Mouse (Mus musculus) left cerebral cortex, postnatal 36 days (tissue): Measurements from ENCODE around the gene Kat6b. TPM values are rescaled to one million over a fixed set of nuclear protein-coding genes. Genes with fewer than 3 reads are reported as not detected.
"Not testable (repeated sequence)": the region's sequence is repeated elsewhere in the genome, so short reads cannot be mapped to it uniquely, and the experiment has no call there.

ENCODE experiments used
- DNase-seq, 2 experiments: peaks; one replicate each; pipeline ENCODE4 v3.0.0; 2021 to 2022; ENCODE audit warnings: low spot score in 2 of 2, mixed read lengths in 1 of 2
- intact Hi-C: fragments of 180-260 bp; cut with DNase I; formaldehyde crosslinking; loops from one replicate; pipeline ENCODE4 v1.15.1; 2025
- total RNA-seq, 2 experiments: library from RNA; stranded (reverse); gene quantifications; 2 replicates each; pipeline ENCODE4 v1.2.3; 2021

The Kat6b gene
- total RNA-seq, 2 experiments from 2014 or later, result 107 to 111 TPM

GRCm38 (mm10) chr14:21519307-21519706, 38.1 kb downstream of the Kat6b start:
- intact Hi-C loops, result no loop called here
- no peak for DNase-seq

- intact Hi-C loops, result loop anchor here (5.0 kb wide), 1 partner anchor 92 kb away; no protein-coding TSS in a partner anchor
- no peak for DNase-seq
Measured at GRCm38 (mm10) chr14:21520496-21520895, 39.3 kb downstream of the Kat6b start.

- intact Hi-C loops, result loop anchor here (5.0 kb wide), 1 partner anchor 91 kb away; no protein-coding TSS in a partner anchor
- not testable (repeated sequence) for DNase-seq
Measured at GRCm38 (mm10) chr14:21521496-21521895, 40.3 kb downstream of the Kat6b start.

GRCm38 (mm10) chr14:21522312-21522978, 41.2 kb downstream of the Kat6b start:
- intact Hi-C loops, result loop anchor here (5.0 kb wide), 1 partner anchor 90 kb away; no protein-coding TSS in a partner anchor
- no peak for DNase-seq

- no peak for DNase-seq
- intact Hi-C loops, result loop anchor here (5.0 kb wide), 1 partner anchor 89 kb away; no protein-coding TSS in a partner anchor
Measured at GRCm38 (mm10) chr14:21523234-21523633, 42.0 kb downstream of the Kat6b start.

- peak; percentile 49 to 75 for DNase-seq
- intact Hi-C loops, result loop anchor here (5.0 kb wide), 1 partner anchor 88 kb away; no protein-coding TSS in a partner anchor
Measured at GRCm38 (mm10) chr14:21523851-21524441, 42.7 kb downstream of the Kat6b start.

- intact Hi-C loops, result no loop called here
- DNase-seq, result no peak
Measured at GRCm38 (mm10) chr14:21525674-21526073, 44.4 kb downstream of the Kat6b start.

- DNase-seq, result no peak
- intact Hi-C loops, result no loop called here
Measured at GRCm38 (mm10) chr14:21533566-21533965, 52.3 kb downstream of the Kat6b start.

GRCm38 (mm10) chr14:21534066-21534465, 52.8 kb downstream of the Kat6b start:
- DNase-seq, result no peak
- intact Hi-C loops, result no loop called here

GRCm38 (mm10) chr14:21534542-21535272, 53.5 kb downstream of the Kat6b start:
- DNase-seq, result no peak
- intact Hi-C loops, result no loop called here

GRCm38 (mm10) chr14:21536485-21537181, 55.4 kb downstream of the Kat6b start:
- DNase-seq, result no peak
- intact Hi-C loops, result no loop called here

- intact Hi-C loops, result no loop called here
- no peak for DNase-seq
Measured at GRCm38 (mm10) chr14:21537838-21538237, 56.6 kb downstream of the Kat6b start.

- intact Hi-C loops, result no loop called here
- no peak for DNase-seq
Measured at GRCm38 (mm10) chr14:21539731-21540130, 58.5 kb downstream of the Kat6b start.

GRCm38 (mm10) chr14:21540361-21540760, 59.1 kb downstream of the Kat6b start:
- intact Hi-C loops, result no loop called here
- no peak for DNase-seq

- no peak for DNase-seq
- intact Hi-C loops, result no loop called here
Measured at GRCm38 (mm10) chr14:21545529-21545928, 64.3 kb downstream of the Kat6b start.

GRCm38 (mm10) chr14:21546351-21546750, 65.1 kb downstream of the Kat6b start:
- intact Hi-C loops, result no loop called here
- DNase-seq, result no peak

GRCm38 (mm10) chr14:21547297-21547696, 66.1 kb downstream of the Kat6b start:
- intact Hi-C loops, result no loop called here
- DNase-seq, result no peak

- no peak for DNase-seq
- intact Hi-C loops, result no loop called here
Measured at GRCm38 (mm10) chr14:21547965-21548364, 66.7 kb downstream of the Kat6b start.

- intact Hi-C loops, result no loop called here
- no peak for DNase-seq
Measured at GRCm38 (mm10) chr14:21548952-21549607, 67.8 kb downstream of the Kat6b start.
